Mouse (Mus musculus): Measurements from ENCODE around the gene C1qtnf2.

- no peak for TF ChIP-seq POLR2A (IDR thresholded peaks at IDR 0.05; ENCODE audit: insufficient read depth, low read depth, low read length)
- no peak for TF ChIP-seq CTCF (IDR thresholded peaks at IDR 0.05; ENCODE audit: insufficient read depth, low read depth, low read length)
Measured at GRCm38 (mm10) chr11:43518821-43519220, 44.7 kb downstream of the C1qtnf2 start.
